Mouse (Mus musculus): ENCODE results near the gene Tap2.

Gene Tap2

GRCm38 (mm10) chr17:34203444-34203843 is at the start of gene Tap2:
Gene Tap2, plus strand, starts transcription at chr17:34203527.
- CTCF ChIA-PET, result interaction anchor here (0.6 to 2.2 kb wide), 2 partner anchors 11 to 33 kb away, joined by 7 to 12 read pairs; no protein-coding TSS in a partner anchor

GRCm38 (mm10) chr17:34155534-34155933 is 47.8 kb upstream of the Tap2 start:
- CTCF ChIA-PET, result no interaction called here

- CTCF ChIA-PET, result interaction anchor here (0.6 to 1.6 kb wide), 3 partner anchors 21 to 130 kb away, joined by 3 to 5 read pairs (median 3); partner anchors contain the start of gene H2-DMb2
Measured at GRCm38 (mm10) chr17:34164202-34164895, 39.0 kb upstream of the Tap2 start.

- CTCF ChIA-PET, result interaction anchor here (0.6 to 1.6 kb wide), 5 partner anchors 22 to 130 kb away, joined by 3 to 5 read pairs (median 3); partner anchors contain the start of gene H2-DMb2
Measured at GRCm38 (mm10) chr17:34165033-34165730, 38.1 kb upstream of the Tap2 start.

- CTCF ChIA-PET, result interaction anchor here (0.5 to 2.2 kb wide), 6 partner anchors 26 to 423 kb away, joined by 3 to 12 read pairs (median 4); no protein-coding TSS in a partner anchor
Measured at GRCm38 (mm10) chr17:34169279-34169678, 34.0 kb upstream of the Tap2 start.

GRCm38 (mm10) chr17:34170487-34170876 is 32.8 kb upstream of the Tap2 start:
- CTCF ChIA-PET, result interaction anchor here (0.6 to 2.2 kb wide), 9 partner anchors 24 to 215 kb away, joined by 3 to 15 read pairs (median 4); no protein-coding TSS in a partner anchor

- CTCF ChIA-PET, result interaction anchor here (0.6 to 2.2 kb wide), 7 partner anchors 34 to 215 kb away, joined by 3 to 15 read pairs (median 6); no protein-coding TSS in a partner anchor
Measured at GRCm38 (mm10) chr17:34170877-34171498, 32.3 kb upstream of the Tap2 start.

- CTCF ChIA-PET, result interaction anchor here (0.7 kb wide), 1 partner anchor 42 kb away, joined by 3 read pairs; no protein-coding TSS in a partner anchor
Measured at GRCm38 (mm10) chr17:34172528-34172927, 30.8 kb upstream of the Tap2 start.

- CTCF ChIA-PET, result no interaction called here
Measured at GRCm38 (mm10) chr17:34174075-34174474, 29.3 kb upstream of the Tap2 start.

GRCm38 (mm10) chr17:34177179-34177578 is 26.1 kb upstream of the Tap2 start:
- CTCF ChIA-PET, result no interaction called here

GRCm38 (mm10) chr17:34179019-34179418 is 24.3 kb upstream of the Tap2 start:
- CTCF ChIA-PET, result interaction anchor here (0.7 kb wide), 2 partner anchors 104 to 156 kb away, joined by 3 to 7 read pairs; no protein-coding TSS in a partner anchor

GRCm38 (mm10) chr17:34179913-34180859 is 23.1 kb upstream of the Tap2 start:
- CTCF ChIA-PET, result no interaction called here

GRCm38 (mm10) chr17:34183564-34184219 is 19.6 kb upstream of the Tap2 start:
- CTCF ChIA-PET, result interaction anchor here (1.2 kb wide), 1 partner anchor 105 kb away, joined by 4 read pairs; no protein-coding TSS in a partner anchor

GRCm38 (mm10) chr17:34185526-34185925 is 17.8 kb upstream of the Tap2 start:
- CTCF ChIA-PET, result no interaction called here

- CTCF ChIA-PET, result interaction anchor here (0.8 to 1.2 kb wide), 3 partner anchors 9 to 18 kb away, joined by 3 read pairs; no protein-coding TSS in a partner anchor
Measured at GRCm38 (mm10) chr17:34186885-34187260, 16.5 kb upstream of the Tap2 start.

GRCm38 (mm10) chr17:34187261-34187916 is 15.9 kb upstream of the Tap2 start, which contains the start of the genes Tap1 and Psmb9:
Gene Tap1, plus strand, starts transcription at chr17:34187553.
Gene Psmb9, minus strand, starts transcription at chr17:34187764.
- CTCF ChIA-PET, result interaction anchor here (0.6 to 1.1 kb wide), 2 partner anchors 9 to 218 kb away, joined by 3 read pairs; no protein-coding TSS in a partner anchor

- CTCF ChIA-PET, result interaction anchor here (0.6 kb wide), 1 partner anchor 218 kb away, joined by 3 read pairs; no protein-coding TSS in a partner anchor
Measured at GRCm38 (mm10) chr17:34188010-34188409, 15.3 kb upstream of the Tap2 start.

GRCm38 (mm10) chr17:34188986-34189385 is 14.3 kb upstream of the Tap2 start:
- CTCF ChIA-PET, result interaction anchor here (0.7 kb wide), 1 partner anchor 157 kb away, joined by 4 read pairs; no protein-coding TSS in a partner anchor

- CTCF ChIA-PET, result interaction anchor here (0.6 kb wide), 1 partner anchor 44 kb away, joined by 3 read pairs; no protein-coding TSS in a partner anchor
Measured at GRCm38 (mm10) chr17:34192852-34193251, 10.5 kb upstream of the Tap2 start.

All from spleen, embryonic (tissue).